Mouse (Mus musculus) hindbrain, embryonic 15.5 days (tissue): Measurements from ENCODE around the gene Uba7. TPM values are rescaled to one million over a fixed set of nuclear protein-coding genes. Genes with fewer than 3 reads are reported as not detected.

Source experiments
- ATAC-seq: fragments of 200-750 bp; cut with Nextera tagmentation; 2 replicates; pipeline ENCODE4 v1.8.0; 2017; ENCODE audit warnings: low read depth, moderate number of reproducible peaks, moderate TSS enrichment; ENCODE audit not compliant: low FRiP score
- H3K27ac ChIP-seq: fragments of 300-500 bp; sonication (generic); replicated peaks from 2 replicates; pipeline ENCODE4 v1.5.1; 2015; ENCODE audit warnings: mild to moderate bottlenecking, inconsistent platforms
- H3K27me3 ChIP-seq: fragments of 300-500 bp; sonication (generic); 2 replicates; pipeline ENCODE4 v1.6.1; 2015; ENCODE audit warnings: control low read depth, inconsistent platforms
- H3K36me3 ChIP-seq: fragments of 300-500 bp; sonication (generic); 2 replicates; pipeline ENCODE4 v1.6.1; 2015; ENCODE audit warnings: control low read depth, inconsistent platforms
- H3K4me1 ChIP-seq: fragments of 300-500 bp; sonication (generic); replicated peaks from 2 replicates; pipeline ENCODE4 v1.6.1; 2015; ENCODE audit warnings: control low read depth, inconsistent platforms
- H3K4me2 ChIP-seq: fragments of 300-500 bp; sonication (generic); 2 replicates; pipeline ENCODE4 v1.6.1; 2015; ENCODE audit warnings: moderate library complexity, mild to moderate bottlenecking, inconsistent platforms
- H3K4me3 ChIP-seq: fragments of 300-500 bp; sonication (generic); 2 replicates; pipeline ENCODE4 v1.5.1; 2015; ENCODE audit warnings: mild to moderate bottlenecking, inconsistent platforms
- H3K9ac ChIP-seq: fragments of 300-500 bp; sonication (generic); 2 replicates; pipeline ENCODE4 v1.6.1; 2015; ENCODE audit warnings: inconsistent platforms
- H3K9me3 ChIP-seq: fragments of 300-500 bp; sonication (generic); 2 replicates; pipeline ENCODE4 v1.6.1; 2016; ENCODE audit warnings: control low read depth, inconsistent platforms
- WGBS: fragments of 180-500 bp; shearing (Covaris S2); methylation state at CpG from one replicate; pipeline ENCODE4 v1.1.7; 2015; 5-methylcytosine and 5-hydroxymethylcytosine counted together
- polyA plus RNA-seq: library from polyadenylated mRNA; unstranded; fragments of >200 nt; fragmentation: Nextera tagmentation; extraction: Ambion mirVana; gene quantifications from 2 replicates; pipeline ENCODE4 v1.2.1, GENCODE M21; 2015

Gene Uba7
- polyA plus RNA-seq, 1 experiment from 2014 or later: 6.4 TPM

DNA sequence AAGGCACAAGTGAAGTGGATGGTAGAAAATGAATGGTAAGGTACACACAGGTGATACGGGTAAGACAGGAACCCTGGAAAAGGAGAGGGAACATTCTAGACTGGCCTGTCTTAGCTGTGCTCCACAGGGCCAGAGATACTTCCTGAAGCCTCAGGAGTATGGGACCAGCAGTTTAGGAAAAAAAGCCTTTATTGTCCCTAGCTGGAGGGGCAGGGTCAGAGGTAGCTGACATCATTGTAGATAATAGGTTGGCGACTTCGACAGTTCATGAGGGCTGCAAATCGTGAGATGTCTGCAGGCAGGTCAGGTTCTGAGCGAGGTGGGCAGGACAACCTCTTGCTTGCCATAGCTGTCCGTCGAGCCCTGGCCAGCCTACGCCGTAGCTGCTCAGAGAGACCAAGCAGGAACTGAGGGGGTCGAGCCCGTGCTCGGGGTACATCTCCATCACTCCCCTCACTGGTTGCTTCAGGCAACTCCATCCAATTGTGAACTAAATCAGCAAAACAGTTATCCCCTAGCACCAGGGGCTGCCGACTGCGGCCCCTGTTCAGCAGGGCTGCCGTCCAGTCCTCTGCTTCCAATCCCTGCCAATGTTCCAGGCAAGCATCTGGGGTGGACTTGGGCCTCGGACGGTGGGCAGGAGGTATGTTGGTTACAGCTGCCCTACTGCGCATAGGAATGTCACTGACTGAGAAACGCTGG lies 8.9 kb downstream of the Uba7 start:
- H3K4me2 ChIP-seq: peak overlapping the region; percentile 91
- H3K9ac ChIP-seq: peak overlapping the region; percentile 61; the same call in 1 of the 2 replicates
- peak overlapping the region; percentile 67; the same call in 1 of the 2 replicates for H3K27ac ChIP-seq
- H3K36me3 ChIP-seq: no peaks in the 10 kb centered on the region
- H3K4me1 ChIP-seq: peaks cover 42% of the 10 kb centered on the region
- WGBS: 73% methylated on average over 19 of the region's 19 CpGs
- H3K27me3 ChIP-seq: peaks cover 8% of the 10 kb centered on the region
- no peak for ATAC-seq
- no peaks in the 10 kb centered on the region for H3K9me3 ChIP-seq
- H3K4me3 ChIP-seq: peak overlapping the region; percentile 75

DNA sequence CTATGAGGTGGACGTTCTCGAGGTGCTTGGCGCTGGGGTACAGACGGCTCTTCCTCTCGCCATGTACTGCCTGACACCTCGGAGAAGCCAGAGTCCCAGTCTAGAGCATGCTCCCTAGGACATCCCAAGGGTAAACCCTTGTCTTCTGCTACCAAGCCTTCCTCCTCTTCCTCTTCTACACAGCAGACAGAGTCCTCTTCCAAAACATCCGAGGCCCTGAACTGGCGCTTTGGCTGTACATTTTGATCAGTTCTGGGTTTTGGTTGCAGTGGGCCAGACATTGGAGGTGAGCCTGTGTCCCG lies 9.4 kb downstream of the Uba7 start:
- H3K27me3 ChIP-seq: peaks cover 8% of the 10 kb centered on the region
- H3K4me1 ChIP-seq: peaks cover 42% of the 10 kb centered on the region
- peak overlapping the region; percentile 61 for H3K9ac ChIP-seq
- no peaks in the 10 kb centered on the region for H3K9me3 ChIP-seq
- H3K4me3 ChIP-seq: peak overlapping the region; percentile 75
- peak overlapping the region; percentile 67 for H3K27ac ChIP-seq
- WGBS: 67% methylated on average over 9 of the region's 9 CpGs
- peak overlapping the region; percentile 91 for H3K4me2 ChIP-seq
- no peaks in the 10 kb centered on the region for H3K36me3 ChIP-seq
- ATAC-seq: no peak

DNA sequence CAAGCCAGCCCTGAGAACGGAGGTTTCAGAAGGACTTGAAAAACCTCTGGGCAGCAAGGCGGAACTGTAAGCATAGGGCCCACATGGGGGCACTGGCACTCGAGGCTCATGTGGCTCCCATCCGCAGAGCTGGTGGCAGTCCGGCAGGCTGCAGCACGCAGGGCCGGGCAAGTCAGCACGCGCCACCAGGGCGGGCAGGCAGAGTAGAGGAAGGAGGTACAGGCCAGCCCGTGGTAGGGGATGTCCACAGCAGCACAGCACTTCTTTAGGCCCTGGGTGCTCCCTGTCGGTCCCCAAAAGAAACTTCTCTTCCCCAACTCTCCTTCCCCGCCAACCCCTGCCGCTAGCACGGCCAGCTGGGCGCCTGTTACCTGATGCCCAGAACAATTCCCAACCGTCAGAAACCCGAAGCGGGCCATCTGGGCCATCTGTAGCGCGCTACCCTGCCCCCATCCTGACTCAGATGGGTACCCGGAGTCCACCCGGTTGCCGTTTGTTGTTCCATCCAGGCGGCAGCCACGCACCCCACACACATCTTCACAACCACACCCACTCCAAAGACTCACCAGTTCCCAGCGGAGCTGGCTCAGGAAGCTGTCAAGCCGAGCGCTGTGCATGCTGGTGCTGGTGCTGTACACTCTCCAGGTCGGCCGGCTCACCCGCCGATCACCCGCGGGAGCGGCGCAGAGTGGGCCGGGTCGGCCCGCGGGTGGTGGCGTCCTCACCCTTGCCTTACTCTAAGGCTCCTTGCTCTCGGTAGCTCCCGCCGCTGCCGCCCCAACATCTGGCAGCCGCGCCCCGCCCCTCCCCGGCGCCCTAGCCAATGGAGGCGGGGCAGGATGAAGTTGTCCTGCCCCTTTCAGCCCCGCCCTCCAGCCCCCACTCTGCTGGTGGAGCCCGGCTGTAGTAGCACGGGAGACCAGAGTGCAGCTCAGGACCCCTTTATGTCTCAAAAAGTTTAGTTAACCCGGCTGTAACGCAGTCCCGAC lies 10.1 kb downstream of the Uba7 start, which contains the start of gene Inka1:
Gene Inka1, minus strand, starts transcription at position 749 of the 989 bp plus-strand sequence.
- peak within 1 kb of the TSS; percentile 75 for H3K4me3 ChIP-seq
- no peaks in the 10 kb centered on the region for H3K9me3 ChIP-seq
- peak within 1 kb of the TSS; percentile 67 for H3K27ac ChIP-seq

DNA sequence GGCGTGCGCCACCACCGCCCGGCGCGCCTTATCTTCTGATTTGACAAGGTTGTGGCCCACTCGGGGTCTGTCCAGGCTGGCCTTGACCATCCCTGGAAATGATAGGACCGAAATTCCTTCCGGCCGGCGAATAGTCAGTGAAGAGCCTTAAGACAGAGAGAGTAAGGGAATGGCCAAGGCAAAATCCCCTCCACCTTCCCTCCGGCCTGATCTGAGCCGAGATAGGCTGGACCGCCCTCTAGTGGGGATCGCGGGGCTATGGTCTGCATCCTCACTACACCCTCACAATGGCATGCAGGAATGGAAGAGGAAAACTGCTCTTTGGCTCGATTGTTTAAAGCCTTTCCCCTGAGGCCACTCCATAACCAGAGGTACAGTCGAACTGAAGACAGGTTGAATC lies 11.1 kb downstream of the Uba7 start:
- WGBS: 5% methylated on average over 18 of the region's 18 CpGs
- Histone ChIP-seq H3K36me3 (no peaks in the 10 kb centered on the region), H3K27ac (no peak overlapping the region), H3K4me3 (peak overlapping the region; percentile 75), H3K9ac (no peak overlapping the region), H3K27me3 (peaks cover 8% of the 10 kb centered on the region), H3K9me3 (no peaks in the 10 kb centered on the region), H3K4me2 (peak overlapping the region; percentile 91), H3K4me1 (peaks cover 41% of the 10 kb centered on the region)
- ATAC-seq: 0 out of 2 replicates have a peak, but pooled peaks have one; percentile 45

More for the DNA sequence above, 10.1 kb downstream of the Uba7 start, which contains the start of gene Inka1:
- peak; percentile 68 for ATAC-seq
- H3K36me3 ChIP-seq: no peaks in the 10 kb centered on the region
- H3K27me3 ChIP-seq: peaks cover 8% of the 10 kb centered on the region
- peaks cover 42% of the 10 kb centered on the region for H3K4me1 ChIP-seq
- 1% methylated on average over 58 of the region's 58 CpGs for WGBS
- H3K4me2 ChIP-seq: peak within 1 kb of the TSS; percentile 91
- peak within 1 kb of the TSS; percentile 61 for H3K9ac ChIP-seq

- Histone ChIP-seq H3K4me2 (no peak overlapping the region), H3K9me3 (no peaks in the 10 kb centered on the region), H3K4me3 (no peak overlapping the region), H3K4me1 (peaks cover 26% of the 10 kb centered on the region), H3K36me3 (no peaks in the 10 kb centered on the region), H3K27me3 (peaks cover 8% of the 10 kb centered on the region), H3K27ac (no peak overlapping the region), H3K9ac (no peak overlapping the region)
- WGBS: 79% methylated on average over 3 of the region's 3 CpGs
- ATAC-seq: no peak
Observed at GRCm38 (mm10) chr9:107987950-107988349, 12.6 kb downstream of the Uba7 start.

DNA sequence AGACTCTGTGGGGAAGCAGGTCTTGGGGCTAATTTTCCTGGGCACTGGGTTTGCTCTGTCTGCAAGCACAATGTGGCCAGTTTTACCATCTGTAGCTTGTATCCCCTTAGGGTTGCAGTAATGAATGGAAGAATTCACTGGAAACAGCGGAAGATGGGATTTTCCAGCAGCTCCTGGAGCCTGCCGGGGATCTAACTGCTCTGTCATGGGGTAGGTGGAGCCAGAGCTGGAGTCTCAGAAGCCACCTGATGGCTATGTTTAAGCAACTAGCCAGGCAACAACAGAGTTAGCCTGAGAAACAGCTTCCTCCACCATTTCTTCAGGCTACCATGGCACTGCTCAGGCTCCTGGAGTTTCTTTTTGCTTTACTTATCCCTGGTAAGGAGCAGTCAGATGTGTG lies 16.9 kb downstream of the Uba7 start, which contains the start of gene Cdhr4:
Gene Cdhr4, plus strand, starts transcription at position 301 of the 400 bp plus-strand sequence.
- Histone ChIP-seq H3K27me3 (no peaks in the 10 kb centered on the region), H3K36me3 (no peaks in the 10 kb centered on the region), H3K27ac (no peak within 1 kb of the TSS), H3K9ac (no peak within 1 kb of the TSS), H3K9me3 (no peaks in the 10 kb centered on the region), H3K4me3 (no peak within 1 kb of the TSS), H3K4me2 (no peak within 1 kb of the TSS), H3K4me1 (no peaks in the 10 kb centered on the region)
- 57% methylated on average over 2 of the region's 2 CpGs for WGBS
- ATAC-seq: no peak

GRCm38 (mm10) chr9:107993013-107993412 lies 17.7 kb downstream of the Uba7 start:
- Histone ChIP-seq H3K9me3 (no peaks in the 10 kb centered on the region), H3K9ac (no peak overlapping the region), H3K4me3 (no peak overlapping the region), H3K27me3 (no peaks in the 10 kb centered on the region), H3K4me1 (no peaks in the 10 kb centered on the region), H3K27ac (no peak overlapping the region), H3K36me3 (no peaks in the 10 kb centered on the region), H3K4me2 (no peak overlapping the region)
- WGBS: 90% methylated on average over 11 of the region's 11 CpGs
- no peak for ATAC-seq

DNA sequence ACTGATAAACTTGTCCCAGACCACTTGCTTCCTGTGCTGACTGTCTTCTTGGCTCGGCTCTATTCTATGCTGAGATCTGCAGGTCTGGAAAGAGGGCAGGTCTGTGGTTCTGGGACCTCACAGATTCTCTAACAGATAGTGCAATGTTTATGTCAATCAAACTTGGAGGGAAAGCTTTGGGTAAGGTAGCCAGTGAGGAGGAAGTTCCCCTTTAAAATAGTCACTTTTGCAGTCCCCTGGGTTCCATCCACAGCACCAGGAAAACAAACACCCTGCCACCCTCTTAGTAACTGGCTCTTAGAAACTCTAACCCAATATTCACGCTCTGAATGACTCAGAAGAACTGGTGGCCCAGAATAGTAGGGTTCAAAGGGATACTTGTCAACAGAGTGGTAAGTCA lies 19.2 kb downstream of the Uba7 start:
- no peaks in the 10 kb centered on the region for H3K36me3 ChIP-seq
- H3K9ac ChIP-seq: no peak overlapping the region
- no peak overlapping the region for H3K4me3 ChIP-seq
- H3K27ac ChIP-seq: no peak overlapping the region
- no peak overlapping the region for H3K4me2 ChIP-seq
- WGBS: 83% methylated on average over 2 of the region's 2 CpGs
- no peaks in the 10 kb centered on the region for H3K4me1 ChIP-seq
- ATAC-seq: no peak
- no peaks in the 10 kb centered on the region for H3K27me3 ChIP-seq
- H3K9me3 ChIP-seq: no peaks in the 10 kb centered on the region

GRCm38 (mm10) chr9:107995513-107995912 lies 20.2 kb downstream of the Uba7 start:
- no peak overlapping the region for H3K27ac ChIP-seq
- no peak for ATAC-seq
- no peak overlapping the region for H3K4me2 ChIP-seq
- H3K36me3 ChIP-seq: no peaks in the 10 kb centered on the region
- H3K27me3 ChIP-seq: no peaks in the 10 kb centered on the region
- H3K9me3 ChIP-seq: no peaks in the 10 kb centered on the region
- 94% methylated on average over 21 of the region's 21 CpGs for WGBS
- H3K9ac ChIP-seq: no peak overlapping the region
- H3K4me3 ChIP-seq: no peak overlapping the region
- no peaks in the 10 kb centered on the region for H3K4me1 ChIP-seq

DNA sequence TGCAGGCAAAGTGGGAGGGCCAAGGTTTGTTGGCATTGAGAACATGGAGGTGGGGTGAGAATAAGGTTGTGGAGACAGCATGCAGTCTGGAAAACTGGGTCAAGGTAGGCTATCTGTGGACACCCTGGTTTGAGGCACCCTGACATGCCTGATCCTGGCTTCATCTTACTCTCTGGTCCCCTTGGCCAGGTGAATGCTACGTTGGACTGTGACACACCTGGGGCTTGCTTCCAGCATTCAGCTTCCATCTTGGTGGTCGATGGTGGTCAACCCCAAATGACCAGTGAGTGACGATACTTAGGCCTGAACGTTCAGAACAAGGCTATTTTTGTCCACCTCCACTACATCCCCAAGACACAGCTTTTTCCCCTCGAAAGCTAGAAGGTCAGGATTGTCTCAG lies 20.7 kb downstream of the Uba7 start, which contains the start of gene Gm20662:
Gene Gm20662, plus strand, starts transcription at position 301 of the 400 bp plus-strand sequence.
- no peak within 1 kb of the TSS for H3K4me3 ChIP-seq
- H3K9me3 ChIP-seq: no peaks in the 10 kb centered on the region
- H3K9ac ChIP-seq: no peak within 1 kb of the TSS
- H3K27me3 ChIP-seq: no peaks in the 10 kb centered on the region
- H3K4me1 ChIP-seq: no peaks in the 10 kb centered on the region
- H3K4me2 ChIP-seq: no peak within 1 kb of the TSS
- 90% methylated on average over 5 of the region's 5 CpGs for WGBS
- no peak within 1 kb of the TSS for H3K27ac ChIP-seq
- no peaks in the 10 kb centered on the region for H3K36me3 ChIP-seq
- no peak for ATAC-seq

- ATAC-seq: peak; percentile 99
- H3K4me3 ChIP-seq: peak within 1 kb of the TSS; percentile 86
Observed at GRCm38 (mm10) chr9:108001922-108002770, 26.8 kb downstream of the Uba7 start, which contains the start of gene Ip6k1. Ip6k1 (plus strand) TSS chr9:108002501.

More at GRCm38 (mm10) chr9:108001922-108002770, 26.8 kb downstream of the Uba7 start, which contains the start of gene Ip6k1:
- H3K9me3 ChIP-seq: no peaks in the 10 kb centered on the region
- no peaks in the 10 kb centered on the region for H3K27me3 ChIP-seq
- peak within 1 kb of the TSS; percentile 76 for H3K4me2 ChIP-seq
- no peaks in the 10 kb centered on the region for H3K36me3 ChIP-seq
- peak within 1 kb of the TSS; percentile 95 for H3K9ac ChIP-seq
- H3K4me1 ChIP-seq: peaks cover 34% of the 10 kb centered on the region
- under 1% methylated on average over 51 of the region's 51 CpGs for WGBS
- peak within 1 kb of the TSS; percentile 97 for H3K27ac ChIP-seq
